Mouse (Mus musculus): ENCODE measurements at regions not wholly inside any gene's neighbourhood (a gene's known extent, or its start where the extent isn't known, plus 50 kb on each side); places are given as distances from the start of the nearest gene placed in this dataset.

GRCm38 (mm10) chr12:26071610-26072009 lies 343.4 kb downstream of the Rnf144a start:
- DNase-seq (ENCODE audit: low spot score in 2 of 2), result peak; percentile 43 to 71

GRCm38 (mm10) chr12:26068685-26069008 lies 346.4 kb downstream of the Rnf144a start:
- no peak for DNase-seq (ENCODE audit: low spot score in 2 of 2)

GRCm38 (mm10) chr12:26067866-26068684 lies 347.0 kb downstream of the Rnf144a start:
- DNase-seq (ENCODE audit: low spot score in 2 of 2), result peak in 1 of 2 experiments; percentile 4

- DNase-seq (ENCODE audit: low spot score in 2 of 2), result no peak
These were observed 354.7 kb downstream of the Rnf144a start for GRCm38 (mm10) chr12:26060378-26060777.

- DNase-seq (ENCODE audit: low spot score in 2 of 2), result no peak
These were observed 356.0 kb downstream of the Rnf144a start for GRCm38 (mm10) chr12:26059090-26059489.

GRCm38 (mm10) chr12:26057491-26058054 lies 357.5 kb downstream of the Rnf144a start:
- no peak for DNase-seq (ENCODE audit: low spot score in 2 of 2)

- no peak for DNase-seq (ENCODE audit: low spot score in 2 of 2)
These were observed 368.1 kb downstream of the Rnf144a start for GRCm38 (mm10) chr12:26046991-26047390.

- DNase-seq (ENCODE audit: low spot score in 2 of 2), result no peak
These were observed 369.7 kb downstream of the Rnf144a start for GRCm38 (mm10) chr12:26045321-26045720.

- no peak for DNase-seq (ENCODE audit: low spot score in 2 of 2)
These were observed 402.1 kb downstream of the Rnf144a start for GRCm38 (mm10) chr12:26012951-26013350.

GRCm38 (mm10) chr12:25994063-25994462 lies 421.0 kb downstream of the Rnf144a start:
- DNase-seq (ENCODE audit: low spot score in 2 of 2), result no peak

- no peak for DNase-seq (ENCODE audit: low spot score in 2 of 2)
These were observed 423.1 kb downstream of the Rnf144a start for GRCm38 (mm10) chr12:25991801-25992525.

- DNase-seq (ENCODE audit: low spot score in 2 of 2), result no peak
These were observed 432.5 kb downstream of the Rnf144a start for GRCm38 (mm10) chr12:25982545-25982944.

- DNase-seq (ENCODE audit: low spot score in 2 of 2), result no peak
These were observed 436.7 kb downstream of the Rnf144a start for GRCm38 (mm10) chr12:25978335-25978734.

GRCm38 (mm10) chr12:25958584-25958983 lies 456.5 kb downstream of the Rnf144a start:
- DNase-seq (ENCODE audit: low spot score in 2 of 2), result no peak

GRCm38 (mm10) chr12:25957547-25957946 lies 457.5 kb downstream of the Rnf144a start:
- no peak for DNase-seq (ENCODE audit: low spot score in 2 of 2)

- no peak for DNase-seq (ENCODE audit: low spot score in 2 of 2)
These were observed 467.9 kb downstream of the Rnf144a start for GRCm38 (mm10) chr12:25947107-25947506.

- no peak for DNase-seq (ENCODE audit: low spot score in 2 of 2)
These were observed 468.9 kb downstream of the Rnf144a start for GRCm38 (mm10) chr12:25946121-25946520.

- DNase-seq (ENCODE audit: low spot score in 2 of 2), result no peak
These were observed 476.2 kb downstream of the Rnf144a start for GRCm38 (mm10) chr12:25938856-25939255.

GRCm38 (mm10) chr12:25934946-25935345 lies 480.1 kb downstream of the Rnf144a start:
- no peak for DNase-seq (ENCODE audit: low spot score in 2 of 2)

- no peak for DNase-seq (ENCODE audit: low spot score in 2 of 2)
These were observed 480.5 kb downstream of the Rnf144a start for GRCm38 (mm10) chr12:25934526-25934925.

GRCm38 (mm10) chr12:25926367-25926766 lies 488.7 kb downstream of the Rnf144a start:
- DNase-seq (ENCODE audit: low spot score in 2 of 2), result no peak

GRCm38 (mm10) chr12:25924526-25924925 lies 490.5 kb downstream of the Rnf144a start:
- DNase-seq (ENCODE audit: low spot score in 2 of 2), result no peak

- DNase-seq (ENCODE audit: low spot score in 2 of 2), result no peak
These were observed 491.3 kb downstream of the Rnf144a start for GRCm38 (mm10) chr12:25923772-25924171.
